Mouse (Mus musculus) forebrain, embryonic 16.5 days (tissue): ENCODE data around the gene Chst11. TPM values are rescaled to one million over a fixed set of nuclear protein-coding genes. Genes with fewer than 3 reads are reported as not detected.

Experiments used
- ATAC-seq: fragments of 200-750 bp; cut with Nextera tagmentation; 2 replicates; pipeline ENCODE4 v1.8.0; 2017; ENCODE audit warnings: mild to moderate bottlenecking, moderate library complexity
- H3K27ac ChIP-seq: fragments of 300-500 bp; sonication (generic); 2 replicates; pipeline ENCODE4 v1.5.1; 2014; ENCODE audit warnings: low read length, control low read depth
- H3K27me3 ChIP-seq: fragments of 300-500 bp; sonication (generic); replicated peaks from 2 replicates; pipeline ENCODE4 v1.6.1; 2014; ENCODE audit warnings: low read length; ENCODE audit not compliant: control insufficient read depth, insufficient read depth
- H3K36me3 ChIP-seq: fragments of 300-500 bp; sonication (generic); 2 replicates; pipeline ENCODE4 v1.6.1; 2014; ENCODE audit not compliant: control insufficient read depth, insufficient read depth
- H3K4me1 ChIP-seq: fragments of 300-500 bp; sonication (generic); replicated peaks from 2 replicates; pipeline ENCODE4 v1.6.1; 2014; ENCODE audit warnings: low read length; ENCODE audit not compliant: control insufficient read depth, insufficient read depth
- H3K4me2 ChIP-seq: fragments of 300-500 bp; sonication (generic); 2 replicates; pipeline ENCODE4 v1.6.1; 2014; ENCODE audit warnings: mild to moderate bottlenecking, low read length, control low read depth
- H3K4me3 ChIP-seq: fragments of 300-500 bp; sonication (generic); replicated peaks from 2 replicates; pipeline ENCODE4 v1.5.1; 2014; ENCODE audit warnings: mild to moderate bottlenecking, low read length, control low read depth
- H3K9ac ChIP-seq: fragments of 300-500 bp; sonication (generic); replicated peaks from 2 replicates; pipeline ENCODE4 v1.6.1; 2014; ENCODE audit warnings: low read depth, low read length, control low read depth
- H3K9me3 ChIP-seq: fragments of 300-500 bp; sonication (generic); 2 replicates; pipeline ENCODE4 v1.6.1; 2016; ENCODE audit warnings: low read length; ENCODE audit not compliant: control insufficient read depth
- WGBS: fragments of 180-500 bp; shearing (Covaris S2); extraction: QIAGEN DNeasy Blood & Tissue Kit; methylation state at CpG from one replicate; pipeline ENCODE4 v1.1.7; 2014; 5-methylcytosine and 5-hydroxymethylcytosine counted together
- polyA plus RNA-seq: library from polyadenylated mRNA; unstranded; fragments of >200 nt; fragmentation: Nextera tagmentation; extraction: Ambion mirVana; gene quantifications from 2 replicates; pipeline ENCODE4 v1.2.1, GENCODE M21; 2015

Gene Chst11
- polyA plus RNA-seq, 1 experiment from 2014 or later, result 3.4 TPM

- 29% methylated on average over 2 of the region's 2 CpGs for WGBS
- H3K27ac ChIP-seq, result no peak overlapping the region
- no peaks in the 10 kb centered on the region for H3K36me3 ChIP-seq
- H3K4me1 ChIP-seq, result peaks cover 9% of the 10 kb centered on the region
- no peak for ATAC-seq
- no peak overlapping the region for H3K4me3 ChIP-seq
- H3K4me2 ChIP-seq, result no peak overlapping the region
- no peaks in the 10 kb centered on the region for H3K27me3 ChIP-seq
- H3K9ac ChIP-seq, result no peak overlapping the region
- no peaks in the 10 kb centered on the region for H3K9me3 ChIP-seq
These were observed 103.5 kb downstream of the Chst11 start for GRCm38 (mm10) chr10:83088826-83089225.

- Histone ChIP-seq H3K27ac (no peak overlapping the region), H3K27me3 (no peaks in the 10 kb centered on the region), H3K36me3 (no peaks in the 10 kb centered on the region), H3K4me1 (peaks cover 4% of the 10 kb centered on the region), H3K4me2 (no peak overlapping the region), H3K4me3 (no peak overlapping the region), H3K9me3 (no peaks in the 10 kb centered on the region), H3K9ac (no peak overlapping the region)
- no peak for ATAC-seq
- WGBS, result 78% methylated on average over 8 of the region's 8 CpGs
These were observed 104.9 kb downstream of the Chst11 start for GRCm38 (mm10) chr10:83090185-83090584.

- no peak for ATAC-seq
- H3K9me3 ChIP-seq, result no peaks in the 10 kb centered on the region
- H3K4me3 ChIP-seq, result no peak overlapping the region
- H3K4me2 ChIP-seq, result no peak overlapping the region
- no peak overlapping the region for H3K9ac ChIP-seq
- H3K27ac ChIP-seq, result no peak overlapping the region
- H3K27me3 ChIP-seq, result no peaks in the 10 kb centered on the region
- no peaks in the 10 kb centered on the region for H3K36me3 ChIP-seq
- H3K4me1 ChIP-seq, result peaks cover 4% of the 10 kb centered on the region
- 88% methylated on average over 6 of the region's 6 CpGs for WGBS
These were observed 108.4 kb downstream of the Chst11 start for GRCm38 (mm10) chr10:83093705-83094104.

GRCm38 (mm10) chr10:83094248-83094647 is 109.0 kb downstream of the Chst11 start:
- no peaks in the 10 kb centered on the region for H3K36me3 ChIP-seq
- WGBS, result 81% methylated on average over 10 of the region's 10 CpGs
- no peaks in the 10 kb centered on the region for H3K27me3 ChIP-seq

GRCm38 (mm10) chr10:83094821-83095725 is 109.8 kb downstream of the Chst11 start:
- Histone ChIP-seq H3K36me3 (no peaks in the 10 kb centered on the region), H3K9ac (no peak overlapping the region), H3K9me3 (no peaks in the 10 kb centered on the region), H3K4me3 (no peak overlapping the region), H3K27me3 (no peaks in the 10 kb centered on the region), H3K27ac (no peak overlapping the region), H3K4me1 (no peaks in the 10 kb centered on the region), H3K4me2 (no peak overlapping the region)
- ATAC-seq, result no peak
- WGBS, result 83% methylated on average over 16 of the region's 16 CpGs

More at GRCm38 (mm10) chr10:83094248-83094647, 109.0 kb downstream of the Chst11 start:
- no peak for ATAC-seq
- no peak overlapping the region for H3K4me3 ChIP-seq
- no peak overlapping the region for H3K27ac ChIP-seq
- no peak overlapping the region for H3K4me2 ChIP-seq
- H3K9ac ChIP-seq, result no peak overlapping the region
- H3K4me1 ChIP-seq, result no peaks in the 10 kb centered on the region
- no peaks in the 10 kb centered on the region for H3K9me3 ChIP-seq

- H3K9ac ChIP-seq, result no peak overlapping the region
- WGBS, result 95% methylated on average over 6 of the region's 6 CpGs
- no peaks in the 10 kb centered on the region for H3K9me3 ChIP-seq
- H3K4me1 ChIP-seq, result no peaks in the 10 kb centered on the region
- no peaks in the 10 kb centered on the region for H3K36me3 ChIP-seq
- no peak overlapping the region for H3K27ac ChIP-seq
- no peak for ATAC-seq
- H3K4me3 ChIP-seq, result no peak overlapping the region
- H3K4me2 ChIP-seq, result no peak overlapping the region
- H3K27me3 ChIP-seq, result no peaks in the 10 kb centered on the region
These were observed 111.0 kb downstream of the Chst11 start for GRCm38 (mm10) chr10:83096257-83096656.

- Histone ChIP-seq H3K4me3 (no peak overlapping the region), H3K4me1 (peaks cover 8% of the 10 kb centered on the region), H3K36me3 (no peaks in the 10 kb centered on the region), H3K9ac (no peak overlapping the region), H3K4me2 (no peak overlapping the region), H3K27ac (no peak overlapping the region), H3K27me3 (no peaks in the 10 kb centered on the region), H3K9me3 (no peaks in the 10 kb centered on the region)
- ATAC-seq, result no peak
- WGBS, result 70% methylated on average over 10 of the region's 10 CpGs
These were observed 113.6 kb downstream of the Chst11 start for GRCm38 (mm10) chr10:83098940-83099339.

GRCm38 (mm10) chr10:83099669-83100068 is 114.4 kb downstream of the Chst11 start:
- H3K4me2 ChIP-seq, result no peak overlapping the region
- H3K9ac ChIP-seq, result no peak overlapping the region
- ATAC-seq, result no peak
- 87% methylated on average over 3 of the region's 3 CpGs for WGBS
- no peaks in the 10 kb centered on the region for H3K36me3 ChIP-seq
- H3K27me3 ChIP-seq, result no peaks in the 10 kb centered on the region
- peaks cover 15% of the 10 kb centered on the region for H3K4me1 ChIP-seq
- H3K4me3 ChIP-seq, result no peak overlapping the region
- no peak overlapping the region for H3K27ac ChIP-seq
- H3K9me3 ChIP-seq, result no peaks in the 10 kb centered on the region

- peaks cover 27% of the 10 kb centered on the region for H3K4me1 ChIP-seq
- no peak for ATAC-seq
- WGBS, result 59% methylated on average over 8 of the region's 8 CpGs
These were observed 115.6 kb downstream of the Chst11 start for GRCm38 (mm10) chr10:83100890-83101289.

More at GRCm38 (mm10) chr10:83100890-83101289, 115.6 kb downstream of the Chst11 start:
- H3K27ac ChIP-seq, result no peak overlapping the region
- no peak overlapping the region for H3K4me3 ChIP-seq
- no peaks in the 10 kb centered on the region for H3K27me3 ChIP-seq
- H3K9ac ChIP-seq, result no peak overlapping the region
- no peaks in the 10 kb centered on the region for H3K36me3 ChIP-seq
- H3K4me2 ChIP-seq, result no peak overlapping the region
- no peaks in the 10 kb centered on the region for H3K9me3 ChIP-seq
